Mouse (Mus musculus) forebrain, embryonic 11.5 days (tissue): ENCODE data around the gene Rnd1. TPM values are rescaled to one million over a fixed set of nuclear protein-coding genes. Genes with fewer than 3 reads are reported as not detected.

Source experiments
- ATAC-seq: fragments of 200-750 bp; cut with Nextera tagmentation; replicated peaks from 2 replicates; pipeline ENCODE4 v1.8.0; 2017; ENCODE audit warnings: moderate TSS enrichment; ENCODE audit not compliant: low FRiP score
- DNase-seq: peaks from one replicate; pipeline ENCODE4 v3.0.0-alpha.2; 2017; ENCODE audit warnings: low spot score
- H3K27ac ChIP-seq: fragments of 300-500 bp; sonication (generic); 2 replicates; pipeline ENCODE4 v1.5.1; 2014; ENCODE audit warnings: low read depth, low read length
- H3K27me3 ChIP-seq: fragments of 300-500 bp; sonication (generic); 2 replicates; pipeline ENCODE4 v1.6.1; 2014; ENCODE audit warnings: mild to moderate bottlenecking, low read length, mixed read lengths; ENCODE audit not compliant: control insufficient read depth, insufficient read depth
- H3K36me3 ChIP-seq: fragments of 300-500 bp; sonication (generic); 2 replicates; pipeline ENCODE4 v1.6.1; 2014; ENCODE audit warnings: mild to moderate bottlenecking, low read length, moderate library complexity, mixed read lengths; ENCODE audit not compliant: control insufficient read depth, insufficient read depth
- H3K4me1 ChIP-seq: fragments of 300-500 bp; sonication (generic); replicated peaks from 2 replicates; pipeline ENCODE4 v1.6.1; 2014; ENCODE audit warnings: low read length, mixed read lengths; ENCODE audit not compliant: control insufficient read depth, insufficient read depth
- H3K4me2 ChIP-seq: fragments of 300-500 bp; sonication (generic); 2 replicates; pipeline ENCODE4 v1.6.1; 2014; ENCODE audit warnings: low read depth, mild to moderate bottlenecking, low read length, moderate library complexity, mixed read lengths; ENCODE audit not compliant: severe bottlenecking
- H3K4me3 ChIP-seq: fragments of 300-500 bp; sonication (generic); 2 replicates; pipeline ENCODE4 v1.5.1; 2014; ENCODE audit warnings: low read depth, low read length
- H3K9ac ChIP-seq: fragments of 300-500 bp; sonication (generic); 2 replicates; pipeline ENCODE4 v1.6.1; 2014; ENCODE audit warnings: low read length
- H3K9me3 ChIP-seq: fragments of 300-500 bp; sonication (generic); 2 replicates; pipeline ENCODE4 v1.6.1; 2016; ENCODE audit warnings: low read length, mixed read lengths; ENCODE audit not compliant: control insufficient read depth
- WGBS: fragments of 180-500 bp; shearing (Covaris S2); extraction: QIAGEN DNeasy Blood & Tissue Kit; methylation state at CpG from one replicate; pipeline ENCODE4 v1.1.7; 2014; 5-methylcytosine and 5-hydroxymethylcytosine counted together
- polyA plus RNA-seq: library from polyadenylated mRNA; unstranded; fragments of >200 nt; fragmentation: Nextera tagmentation; extraction: Ambion mirVana; gene quantifications from 2 replicates; pipeline ENCODE4 v1.2.1, GENCODE M21; 2014

Rnd1 gene
- polyA plus RNA-seq, 1 experiment from 2014 or later, result 1.9 TPM

GRCm38 (mm10) chr15:98710442-98710841 is 33.2 kb upstream of the Rnd1 start:
- Histone ChIP-seq H3K9me3 (no peaks in the 10 kb centered on the region), H3K4me3 (no peak overlapping the region), H3K4me1 (no peaks in the 10 kb centered on the region), H3K27ac (no peak overlapping the region), H3K4me2 (no peak overlapping the region), H3K9ac (no peak overlapping the region), H3K27me3 (no peaks in the 10 kb centered on the region; the same call in 1 of the 2 replicates), H3K36me3 (no peaks in the 10 kb centered on the region)
- 13% methylated on average over 9 of the region's 9 CpGs for WGBS
- ATAC-seq (no peak), DNase-seq (peak; percentile 89)

- Histone ChIP-seq H3K36me3 (no peaks in the 10 kb centered on the region), H3K9me3 (no peaks in the 10 kb centered on the region), H3K4me3 (peak within 1 kb of the TSS; percentile 18; the same call in 1 of the 2 replicates), H3K4me2 (peak within 1 kb of the TSS; percentile 42; the same call in 1 of the 2 replicates), H3K27ac (no peak within 1 kb of the TSS), H3K27me3 (no peaks in the 10 kb centered on the region; the same call in 1 of the 2 replicates), H3K4me1 (no peaks in the 10 kb centered on the region), H3K9ac (no peak within 1 kb of the TSS)
- DNase-seq (peak; percentile 82), ATAC-seq (no peak)
- WGBS, result 17% methylated on average over 16 of the region's 16 CpGs
These were observed 30.6 kb upstream of the Rnd1 start, which contains the start of gene Ccdc65 for GRCm38 (mm10) chr15:98707766-98708372. TSS of gene Ccdc65 (plus strand) at chr15:98708207.

DNA sequence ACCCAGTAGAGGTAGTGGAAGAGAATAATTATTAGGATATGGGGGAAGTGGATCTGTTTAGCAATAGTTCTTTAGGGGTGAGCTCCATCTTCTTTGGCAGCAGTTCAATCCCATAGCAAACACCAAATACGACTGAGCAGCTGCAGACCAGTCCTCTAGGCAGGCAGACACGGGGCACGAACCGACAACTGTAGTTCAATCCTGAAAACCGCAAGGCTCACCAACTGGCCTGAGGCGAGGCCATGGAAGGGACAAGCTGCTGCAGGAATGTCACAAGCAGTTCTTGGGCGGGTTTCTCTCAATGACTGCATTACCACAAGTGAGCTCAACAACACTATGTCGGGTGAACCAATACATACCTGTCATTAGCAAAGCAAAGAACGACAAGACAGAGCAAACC is 27.1 kb upstream of the Rnd1 start:
- H3K4me1 ChIP-seq, result peaks cover 6% of the 10 kb centered on the region; the same call in 1 of the 2 replicates
- no peak overlapping the region for H3K4me2 ChIP-seq
- no peak overlapping the region for H3K27ac ChIP-seq
- no peaks in the 10 kb centered on the region for H3K36me3 ChIP-seq
- 58% methylated on average over 9 of the region's 9 CpGs for WGBS
- H3K9ac ChIP-seq, result no peak overlapping the region
- H3K4me3 ChIP-seq, result no peak overlapping the region
- H3K9me3 ChIP-seq, result no peaks in the 10 kb centered on the region
- DNase-seq, result no peak
- peaks cover 19% of the 10 kb centered on the region for H3K27me3 ChIP-seq
- ATAC-seq, result no peak

DNA sequence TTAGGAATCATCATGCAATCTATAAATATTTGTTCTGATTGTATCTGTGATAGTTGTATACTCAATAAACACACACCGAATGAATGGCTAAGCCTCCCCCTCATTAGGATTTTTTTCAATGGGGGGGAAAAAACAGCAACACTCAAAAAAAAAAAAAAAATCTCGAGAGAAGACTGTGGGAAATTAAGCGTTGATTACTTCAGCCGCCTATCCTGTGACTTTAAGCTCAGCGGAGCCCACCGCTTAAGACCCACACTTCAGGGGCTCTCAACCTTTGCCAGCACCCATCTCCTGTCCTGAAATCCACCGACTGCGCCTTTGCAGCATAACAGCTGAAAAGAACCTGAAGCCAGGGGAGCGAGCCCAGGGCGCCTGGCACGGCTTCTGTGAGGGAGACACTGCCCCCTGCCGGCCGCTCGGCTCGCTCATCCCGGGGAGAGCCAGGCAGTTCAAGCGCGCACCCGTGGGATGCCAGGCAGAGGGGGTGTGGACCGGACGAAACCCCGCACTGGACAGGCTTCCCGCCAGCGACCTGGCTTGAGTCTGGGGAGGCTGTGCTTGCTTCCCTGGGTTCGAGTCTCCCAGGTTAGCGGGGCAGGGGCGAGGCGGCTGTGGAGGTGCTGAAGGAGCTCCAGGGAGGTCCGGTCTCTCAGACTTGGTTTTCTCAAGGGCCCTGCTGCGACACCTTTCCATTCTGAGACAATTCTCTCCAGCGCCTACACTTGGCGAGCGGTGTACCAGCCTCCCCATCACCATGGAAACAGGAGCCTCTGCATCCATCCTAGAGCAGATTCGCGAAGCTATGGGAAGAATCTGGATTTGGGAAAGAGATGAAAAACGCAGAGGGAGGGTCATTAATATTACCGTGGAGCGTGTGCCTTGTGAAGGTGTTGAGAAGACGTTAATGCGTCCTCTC is 22.2 kb upstream of the Rnd1 start:
- DNase-seq, result peak; percentile 95
- WGBS, result 7% methylated on average over 40 of the region's 40 CpGs
- Histone ChIP-seq H3K9ac (no peak overlapping the region; the same call in 1 of the 2 replicates), H3K36me3 (no peaks in the 10 kb centered on the region), H3K9me3 (no peaks in the 10 kb centered on the region), H3K4me2 (peak overlapping the region; percentile 64), H3K27me3 (peaks cover 19% of the 10 kb centered on the region), H3K27ac (no peak overlapping the region), H3K4me1 (peaks cover 7% of the 10 kb centered on the region; the same call in 1 of the 2 replicates), H3K4me3 (peak overlapping the region; percentile 27)
- ATAC-seq, result peak; percentile 71

DNA sequence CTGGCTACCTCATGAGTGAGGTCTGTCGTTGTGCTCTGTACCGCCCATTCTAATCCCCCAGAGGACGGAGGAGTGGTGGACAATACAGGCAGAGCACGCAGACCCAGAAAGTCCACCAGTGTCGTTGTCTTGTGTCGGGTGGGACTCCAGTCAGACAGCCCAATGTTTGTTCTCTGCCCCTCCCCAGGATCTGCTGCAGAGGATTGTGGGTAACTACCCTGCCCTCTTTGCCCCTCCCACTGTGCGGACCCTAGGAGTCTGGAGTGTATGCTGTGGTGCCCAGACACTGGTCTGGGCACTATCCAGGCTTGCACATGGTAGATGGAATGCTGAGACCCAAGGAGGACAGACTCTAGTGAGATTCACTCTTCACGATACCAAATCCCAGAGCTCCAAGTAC is 19.0 kb upstream of the Rnd1 start:
- DNase-seq (no peak), ATAC-seq (no peak)
- H3K4me1 ChIP-seq, result peaks cover 13% of the 10 kb centered on the region
- no peak overlapping the region for H3K4me3 ChIP-seq
- no peak overlapping the region for H3K4me2 ChIP-seq
- H3K9me3 ChIP-seq, result no peaks in the 10 kb centered on the region
- H3K9ac ChIP-seq, result no peak overlapping the region
- no peak overlapping the region for H3K27ac ChIP-seq
- peaks cover 14% of the 10 kb centered on the region for H3K27me3 ChIP-seq
- WGBS, result 58% methylated on average over 8 of the region's 8 CpGs
- no peaks in the 10 kb centered on the region for H3K36me3 ChIP-seq

- Histone ChIP-seq H3K9ac (no peak overlapping the region), H3K36me3 (no peaks in the 10 kb centered on the region), H3K4me1 (peaks cover 17% of the 10 kb centered on the region), H3K27me3 (peaks cover 11% of the 10 kb centered on the region), H3K9me3 (no peaks in the 10 kb centered on the region), H3K27ac (no peak overlapping the region), H3K4me2 (no peak overlapping the region), H3K4me3 (no peak overlapping the region)
- DNase-seq (no peak), ATAC-seq (no peak)
- WGBS, result 60% methylated on average over 9 of the region's 9 CpGs
These were observed 18.5 kb upstream of the Rnd1 start for GRCm38 (mm10) chr15:98695726-98696125.

DNA sequence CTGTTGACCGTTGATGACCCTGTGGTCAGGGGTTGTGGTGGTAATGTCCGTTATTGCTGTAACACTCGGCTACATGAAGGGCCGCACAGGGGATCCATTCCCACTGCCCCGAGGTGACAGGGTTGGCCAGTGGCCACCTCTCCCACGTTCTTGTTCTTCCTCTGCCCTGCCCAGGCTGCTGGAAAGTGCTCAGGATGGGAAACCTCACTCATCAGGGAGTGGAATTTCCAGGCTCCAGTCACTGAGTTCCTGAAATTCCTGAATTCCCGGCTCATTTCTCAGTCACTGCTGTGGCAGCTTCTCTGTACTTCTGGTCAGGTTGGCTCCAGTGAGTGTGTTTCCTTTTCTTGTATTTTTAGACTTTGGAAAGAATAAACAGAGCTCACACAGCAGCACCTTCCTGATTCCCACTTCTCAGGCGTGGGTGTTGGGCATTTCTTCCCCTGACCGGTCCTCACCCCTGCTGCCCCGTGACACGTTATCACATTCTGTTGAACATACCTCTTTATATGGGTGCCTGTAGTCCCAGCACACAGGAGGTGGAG is 15.0 kb upstream of the Rnd1 start:
- Histone ChIP-seq H3K4me2 (no peak overlapping the region), H3K9me3 (no peaks in the 10 kb centered on the region), H3K36me3 (no peaks in the 10 kb centered on the region), H3K4me1 (peaks cover 13% of the 10 kb centered on the region), H3K4me3 (no peak overlapping the region), H3K9ac (no peak overlapping the region), H3K27me3 (no peaks in the 10 kb centered on the region), H3K27ac (no peak overlapping the region)
- ATAC-seq (no peak), DNase-seq (no peak)
- WGBS, result 57% methylated on average over 11 of the region's 11 CpGs

DNA sequence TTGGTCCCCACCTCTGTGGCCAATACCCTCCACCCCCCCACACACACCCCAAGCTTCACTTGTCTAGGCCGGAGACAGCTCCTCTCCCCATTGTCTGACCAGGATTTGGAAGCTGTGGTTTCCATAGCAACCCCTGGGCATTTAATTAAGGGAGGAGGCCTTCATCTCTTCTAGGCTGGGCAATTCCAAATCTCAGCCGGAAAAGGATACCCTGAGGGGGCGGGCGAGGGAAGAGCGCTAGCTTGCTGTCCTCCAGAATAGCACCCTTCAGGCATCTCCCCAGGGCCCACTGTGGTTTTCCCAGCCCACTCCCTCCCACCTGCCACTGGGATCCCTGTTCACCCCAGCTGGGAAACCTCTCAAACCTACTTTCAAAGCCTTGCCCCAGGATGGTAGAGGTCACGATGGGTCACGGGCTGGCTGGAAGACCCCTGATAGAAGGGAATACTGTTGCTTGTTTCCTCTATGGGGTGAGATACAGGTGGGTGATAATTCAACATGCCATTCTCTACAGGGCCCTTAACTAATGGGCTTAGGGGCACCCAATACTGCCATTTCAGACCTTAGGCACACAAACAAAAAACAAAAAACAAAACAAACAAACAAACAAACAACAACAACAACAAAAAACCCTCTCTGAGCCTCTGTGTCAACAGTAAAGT is 14.4 kb upstream of the Rnd1 start:
- no peaks in the 10 kb centered on the region for H3K36me3 ChIP-seq
- peaks cover 13% of the 10 kb centered on the region for H3K4me1 ChIP-seq
- no peaks in the 10 kb centered on the region for H3K27me3 ChIP-seq
- 4% methylated on average over 7 of the region's 7 CpGs for WGBS
- peak overlapping the region; percentile 22 for H3K4me2 ChIP-seq
- peak; percentile 80 for ATAC-seq
- H3K27ac ChIP-seq, result peak overlapping the region; percentile 26; the same call in 1 of the 2 replicates
- no peak overlapping the region for H3K9ac ChIP-seq
- DNase-seq, result peak; percentile 73
- no peak overlapping the region for H3K4me3 ChIP-seq
- no peaks in the 10 kb centered on the region for H3K9me3 ChIP-seq
